Mouse (Mus musculus) CH12.LX (cell line): ENCODE measurements around the gene Pole2. TPM values are rescaled to one million over a fixed set of nuclear protein-coding genes. Genes with fewer than 3 reads are reported as not detected.

ENCODE experiments used
- DNase-seq: peaks from one replicate; pipeline ENCODE4 v3.0.0-alpha.2; 2013; ENCODE audit errors: extremely low read depth
- H3K27ac ChIP-seq: 2 replicates; pipeline ENCODE4 v1.5.1; 2012; ENCODE audit warnings: low read depth, mild to moderate bottlenecking, control low read depth, moderate library complexity; ENCODE audit not compliant: insufficient read depth
- H3K27me3 ChIP-seq: replicated peaks from 2 replicates; pipeline ENCODE3; 2012; ENCODE audit warnings: inconsistent platforms
- H3K36me3 ChIP-seq, 2 experiments: replicated peaks in 1 of 2; 2 replicates each; pipeline versions ENCODE3 to v1.6.1; 2012; ENCODE audit warnings: inconsistent platforms in 1 of 2, low read length in 1 of 2, mild to moderate bottlenecking in 1 of 2, mixed read lengths in 1 of 2, moderate library complexity in 1 of 2; ENCODE audit not compliant: control insufficient read depth in 1 of 2, insufficient read depth in 1 of 2
- H3K4me1 ChIP-seq, 2 experiments: 2 replicates each; pipeline ENCODE4 v1.6.1; 2012; ENCODE audit warnings: inconsistent platforms in 1 of 2, moderate library complexity in 1 of 2; ENCODE audit not compliant: insufficient read depth in 2 of 2, control insufficient read depth in 1 of 2
- H3K4me2 ChIP-seq: 2 replicates; pipeline ENCODE4 v1.6.1; 2012; ENCODE audit warnings: low read depth, mild to moderate bottlenecking, control low read depth; ENCODE audit not compliant: poor library complexity, insufficient read depth, severe bottlenecking
- H3K4me3 ChIP-seq, 3 experiments: fragments of 150-350 bp in 1 of 3; sonication (generic) in 1 of 3; replicated peaks in 1 of 3; 2 replicates each; pipeline versions ENCODE3 to v1.5.1; 2011 to 2012; ENCODE audit warnings: low read depth in 2 of 3, low read length in 2 of 3, mild to moderate bottlenecking in 2 of 3, moderate library complexity in 2 of 3, control low read depth in 1 of 3, improper control_type of control experiment in 1 of 3, inconsistent platforms in 1 of 3, mixed read lengths in 1 of 3; ENCODE audit not compliant: poor library complexity in 1 of 3
- H3K79me2 ChIP-seq: replicated peaks from 2 replicates; pipeline ENCODE4 v1.6.1; 2012; ENCODE audit warnings: mild to moderate bottlenecking, moderate library complexity; ENCODE audit not compliant: control insufficient read depth, poor library complexity, insufficient read depth, severe bottlenecking; ENCODE audit errors: extremely low read depth
- H3K9ac ChIP-seq: 2 replicates; pipeline ENCODE4 v1.6.1; 2012; ENCODE audit warnings: low read depth, mild to moderate bottlenecking, control low read depth, moderate library complexity; ENCODE audit not compliant: insufficient read depth
- H3K9me3 ChIP-seq: replicated peaks from 2 replicates; pipeline ENCODE3; 2012; ENCODE audit warnings: low read length, inconsistent platforms, mixed read lengths
- CHD1 ChIP-seq: IDR thresholded peaks from 2 replicates; pipeline ENCODE4 v1.6.1; 2012; ENCODE audit warnings: low read depth, low read length, improper control_type of control experiment, inconsistent platforms
- CTCF ChIP-seq, 2 experiments: IDR thresholded peaks in 1 of 2; conservative IDR thresholded peaks in 1 of 2; 2 replicates each; pipeline ENCODE4 v1.5.1; 2011 to 2012; ENCODE audit warnings: low read depth in 2 of 2, low read length in 2 of 2, improper control_type of control experiment in 1 of 2, inconsistent platforms in 1 of 2, mild to moderate bottlenecking in 1 of 2, moderate library complexity in 1 of 2
- ELF1 ChIP-seq: IDR thresholded peaks from 2 replicates; pipeline ENCODE4 v1.6.1; 2014; ENCODE audit warnings: low read depth, mild to moderate bottlenecking, inconsistent platforms, low read length, improper control_type of control experiment
- KAT2A ChIP-seq: IDR thresholded peaks from 2 replicates; pipeline ENCODE4 v1.6.1; 2012; ENCODE audit warnings: low read length, improper control_type of control experiment, inconsistent platforms; ENCODE audit not compliant: insufficient replicate concordance
- MAX ChIP-seq: IDR thresholded peaks from 2 replicates; pipeline ENCODE4 v1.6.1; 2011; ENCODE audit warnings: low read length, improper control_type of control experiment
- MAZ ChIP-seq: IDR thresholded peaks from 2 replicates; pipeline ENCODE4 v1.6.1; 2012; ENCODE audit warnings: low read depth, mild to moderate bottlenecking, inconsistent platforms, low read length, improper control_type of control experiment, moderate library complexity
- MEF2A ChIP-seq: IDR thresholded peaks from 2 replicates; pipeline ENCODE4 v1.6.1; 2014; ENCODE audit warnings: low read depth, mild to moderate bottlenecking, inconsistent platforms, low read length, improper control_type of control experiment, borderline replicate concordance
- MXI1 ChIP-seq: IDR thresholded peaks from 2 replicates; pipeline ENCODE4 v1.6.1; 2011; ENCODE audit warnings: mild to moderate bottlenecking, low read depth, low read length, improper control_type of control experiment
- MYC ChIP-seq: IDR thresholded peaks from 2 replicates; pipeline ENCODE4 v1.6.1; 2011; ENCODE audit warnings: low read depth, mild to moderate bottlenecking, improper control_type of control experiment, low read length
- NELFE ChIP-seq: IDR thresholded peaks from 2 replicates; pipeline ENCODE4 v1.6.1; 2011; ENCODE audit warnings: low read depth, low read length, improper control_type of control experiment
- PAX5 ChIP-seq: IDR thresholded peaks from 2 replicates; pipeline ENCODE4 v1.6.1; 2012; ENCODE audit warnings: low read length, inconsistent platforms, mixed read lengths
- POLR2A ChIP-seq: IDR thresholded peaks from 2 replicates; pipeline ENCODE4 v1.6.1; 2011; ENCODE audit warnings: low read depth, mild to moderate bottlenecking, improper control_type of control experiment, low read length
- POLR2AphosphoS2 ChIP-seq: IDR thresholded peaks from 2 replicates; pipeline ENCODE4 v1.6.1; 2011; ENCODE audit warnings: low read depth, low read length, improper control_type of control experiment
- SMC3 ChIP-seq: IDR thresholded peaks from 2 replicates; pipeline ENCODE4 v1.6.1; 2011; ENCODE audit warnings: low read depth, low read length, improper control_type of control experiment
- TBP ChIP-seq: conservative IDR thresholded peaks from 2 replicates; pipeline ENCODE4 v1.6.1; 2011; ENCODE audit warnings: low read depth, low read length, improper control_type of control experiment
- TCF12 ChIP-seq: IDR thresholded peaks from 2 replicates; pipeline ENCODE4 v1.6.1; 2014; ENCODE audit warnings: low read depth, mild to moderate bottlenecking, inconsistent platforms, low read length, improper control_type of control experiment
- USF1 ChIP-seq: IDR thresholded peaks from 2 replicates; pipeline ENCODE4 v1.6.1; 2014; ENCODE audit warnings: low read depth, mild to moderate bottlenecking, inconsistent platforms, low read length, improper control_type of control experiment
- USF2 ChIP-seq: conservative IDR thresholded peaks from 2 replicates; pipeline ENCODE4 v1.6.1; 2011; ENCODE audit warnings: low read depth, low read length, improper control_type of control experiment
- dilution Hi-C: fragments of 300-500 bp; cut with MboI; formaldehyde crosslinking; loops from 2 replicates; pipeline ENCODE4 v1.14.3; 2020; ENCODE audit warnings: low sequenced_read_pairs; ENCODE audit not compliant: extremely low pct_unique_long_range_greater_than_20kb, extremely low pct_ligation_motif_present
- in situ Hi-C: fragments of 300-500 bp; cut with MboI; formaldehyde crosslinking; loops from 3 replicates; pipeline ENCODE4 v1.14.3; 2019; ENCODE audit warnings: low sequenced_read_pairs, low pct_ligation_motif_present, low pct_unique_long_range_greater_than_20kb, mixed read lengths
- polyA plus RNA-seq: library from polyadenylated mRNA; unstranded; fragments of >175 nt; gene quantifications from 2 replicates; pipeline ENCODE4 v1.2.1, GENCODE M21; 2012; ENCODE audit warnings: low read depth; ENCODE audit not compliant: insufficient read length
- total RNA-seq, 2 experiments: library from RNA; depleted of rRNA; stranded (reverse); fragments of 300-350 nt in 1 of 2; fragments of >200 nt in 1 of 2; gene quantifications; 2 replicates each; pipeline ENCODE4 v1.2.3; 2012 to 2014

Pole2 gene
- total and polyA plus RNA-seq, 3 experiments = 32.6 to 143 (median 37.1) TPM

DNA sequence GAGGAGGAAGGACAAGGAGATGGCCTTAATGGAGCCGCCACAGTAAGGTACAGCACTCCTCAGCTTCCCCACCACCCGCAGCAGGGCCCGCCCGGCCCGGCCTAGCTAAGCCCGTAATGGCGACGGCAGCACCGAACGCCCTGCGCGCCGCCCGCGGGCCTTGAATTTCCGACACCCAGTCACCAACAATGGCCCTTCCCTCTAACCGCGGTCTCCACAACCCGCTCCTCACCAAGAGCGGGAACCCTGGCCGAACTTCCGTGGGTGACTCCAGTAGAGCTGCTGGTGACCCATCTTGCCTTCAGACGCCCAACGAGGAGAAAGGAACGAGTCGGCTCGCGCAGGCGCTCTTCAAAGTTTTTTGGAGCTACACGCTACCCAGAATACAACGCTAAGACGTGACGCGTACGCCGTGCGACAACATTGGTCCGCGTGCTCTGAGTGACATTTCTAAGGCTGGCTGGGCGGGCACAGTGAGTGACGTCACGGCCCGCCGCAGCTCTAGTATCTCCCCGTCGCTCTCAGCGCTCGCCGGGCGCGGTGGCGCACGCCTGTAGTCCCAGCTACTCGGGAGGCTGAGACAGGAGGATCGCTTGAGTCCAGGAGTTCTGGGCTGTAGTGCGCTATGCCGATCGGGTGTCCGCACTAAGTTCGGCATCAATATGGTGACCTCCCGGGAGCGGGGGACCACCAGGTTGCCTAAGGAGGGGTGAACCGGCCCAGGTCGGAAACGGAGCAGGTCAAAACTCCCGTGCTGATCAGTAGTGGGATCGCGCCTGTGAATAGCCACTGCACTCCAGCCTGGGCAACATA is 69.0 kb downstream of the Pole2 start, which contains the start of gene Rps29 (continued):
- peak; percentile 91 for TF ChIP-seq ELF1
- TF ChIP-seq POLR2AphosphoS2 = peak; percentile 83; the same call in 1 of the 2 replicates

DNA sequence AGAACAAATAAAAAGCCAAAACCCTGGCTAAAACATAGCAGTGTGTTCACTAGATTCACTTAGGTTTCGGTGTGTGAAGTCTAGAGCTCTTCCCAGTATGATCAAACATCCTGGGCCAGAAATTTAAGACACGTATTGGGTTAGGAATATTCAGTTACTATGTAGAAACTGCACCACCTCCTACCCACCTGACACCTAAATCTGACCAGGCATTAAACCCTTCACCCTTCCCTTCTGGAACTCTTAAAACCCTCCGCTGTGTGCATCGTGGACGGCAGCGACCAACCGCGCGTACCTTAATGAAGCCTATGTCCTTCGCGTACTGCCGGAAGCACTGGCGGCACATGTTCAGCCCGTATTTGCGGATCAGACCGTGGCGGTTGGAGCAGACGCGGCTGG is 69.6 kb downstream of the Pole2 start:
- in situ Hi-C loops = no loop called here
- Histone ChIP-seq H3K27me3 (no peaks in the 10 kb centered on the region), H3K27ac (peak overlapping the region; percentile 88), H3K9ac (peak overlapping the region; percentile 84), H3K4me3 (peak overlapping the region; percentile 87 to 99 (median 95)), H3K79me2 (peaks cover 16% of the 10 kb centered on the region), H3K4me1 (peaks cover 4 to 8% of the 10 kb centered on the region in 2 experiments; a peak in 3 of 4 replicates), H3K9me3 (no peaks in the 10 kb centered on the region), H3K4me2 (peak overlapping the region; percentile 99; the same call in 1 of the 2 replicates), H3K36me3 (peaks cover 19 to 27% of the 10 kb centered on the region in 2 experiments)
- no peak for TF ChIP-seq NELFE
- TF ChIP-seq SMC3 = no peak
- TF ChIP-seq POLR2AphosphoS2 = peak; percentile 93; the same call in 1 of the 2 replicates
- TF ChIP-seq USF1 = no peak
- dilution Hi-C loops = no loop called here
- DNase-seq = no peak

DNA sequence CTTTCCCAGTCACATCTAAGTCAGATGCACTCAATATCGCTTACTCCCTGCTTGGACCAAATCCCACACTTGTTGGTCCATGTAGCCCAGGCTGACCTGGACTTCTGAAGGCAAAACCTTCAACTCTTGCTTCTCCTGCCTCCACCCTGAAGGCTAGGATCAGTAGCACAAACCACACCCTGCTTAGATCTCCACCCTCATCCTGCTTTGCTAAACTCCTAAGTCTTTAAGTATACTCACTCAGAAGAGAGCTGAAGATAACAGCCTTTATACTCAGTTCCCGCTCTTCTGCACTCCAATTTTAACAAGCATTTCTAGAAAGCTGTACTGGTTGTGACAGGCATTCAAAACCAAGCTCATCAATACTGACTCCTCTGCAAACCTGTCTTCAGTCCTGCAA is 70.9 kb downstream of the Pole2 start:
- no peaks in the 10 kb centered on the region for H3K27me3 ChIP-seq
- H3K4me3 ChIP-seq = peak overlapping the region in 2 of 3 experiments; percentile 95 to 99
- in situ Hi-C loops (no loop called here), dilution Hi-C loops (no loop called here)
- peaks cover 19 to 27% of the 10 kb centered on the region in 2 experiments for H3K36me3 ChIP-seq
- H3K4me1 ChIP-seq = peaks cover 4 to 8% of the 10 kb centered on the region in 2 experiments; a peak in 3 of 4 replicates
- no peaks in the 10 kb centered on the region for H3K9me3 ChIP-seq
- H3K27ac ChIP-seq = no peak overlapping the region
- peak overlapping the region; percentile 99 for H3K4me2 ChIP-seq
- no peak for TF ChIP-seq MEF2A
- TF ChIP-seq MAZ = no peak
- TF ChIP-seq MAX = no peak
- TF ChIP-seq MYC = no peak
- no peak for TF ChIP-seq POLR2AphosphoS2
- peak; percentile 35; the same call in 1 of the 2 replicates for TF ChIP-seq POLR2A
- TF ChIP-seq CHD1 = no peak
- TF ChIP-seq NELFE = 0 out of 2 replicates have a peak, but pooled peaks have one; percentile 18
- TF ChIP-seq TCF12 = no peak
- TF ChIP-seq MXI1 = no peak
- no peak for TF ChIP-seq PAX5
- TF ChIP-seq TBP = no peak
- TF ChIP-seq CTCF (conservative IDR thresholded peaks at IDR 0.05 in 1 of 2, IDR thresholded peaks at IDR 0.05 in 1 of 2; ENCODE audit: low read depth in 2 of 2, low read length in 2 of 2) = no peak
- no peak for TF ChIP-seq USF2
- TF ChIP-seq KAT2A = no peak
- TF ChIP-seq, all 38 proteins: peak for 2
- Histone ChIP-seq H3K79me2 (peaks cover 16% of the 10 kb centered on the region), H3K9ac (peak overlapping the region; percentile 84; the same call in 1 of the 2 replicates)
- DNase-seq = no peak
